Mouse (Mus musculus) forebrain, embryonic 12.5 days (tissue): ENCODE data around the gene Yipf2. TPM values are rescaled to one million over a fixed set of nuclear protein-coding genes. Genes with fewer than 3 reads are reported as not detected.

Experiments
- ATAC-seq: fragments of 200-750 bp; cut with Nextera tagmentation; 2 replicates; pipeline ENCODE4 v1.8.0; 2017; ENCODE audit warnings: moderate TSS enrichment; ENCODE audit not compliant: low FRiP score
- H3K27ac ChIP-seq: fragments of 300-500 bp; sonication (generic); 2 replicates; pipeline ENCODE4 v1.5.1; 2016; ENCODE audit warnings: mild to moderate bottlenecking
- H3K27me3 ChIP-seq: fragments of 300-500 bp; sonication (generic); 2 replicates; pipeline ENCODE4 v1.6.1; 2016; ENCODE audit warnings: mild to moderate bottlenecking
- H3K36me3 ChIP-seq: fragments of 300-500 bp; sonication (generic); replicated peaks from 2 replicates; pipeline ENCODE4 v1.6.1; 2016; ENCODE audit warnings: mild to moderate bottlenecking
- H3K4me1 ChIP-seq: fragments of 300-500 bp; sonication (generic); 2 replicates; pipeline ENCODE4 v1.6.1; 2016
- H3K4me2 ChIP-seq: fragments of 300-500 bp; sonication (generic); 2 replicates; pipeline ENCODE4 v1.6.1; 2016; ENCODE audit warnings: mild to moderate bottlenecking, moderate library complexity
- H3K4me3 ChIP-seq: fragments of 300-500 bp; sonication (generic); replicated peaks from 2 replicates; pipeline ENCODE4 v1.5.1; 2016; ENCODE audit warnings: mild to moderate bottlenecking
- H3K9ac ChIP-seq: fragments of 300-500 bp; sonication (generic); 2 replicates; pipeline ENCODE4 v1.6.1; 2016; ENCODE audit warnings: mild to moderate bottlenecking
- H3K9me3 ChIP-seq: fragments of 300-500 bp; sonication (generic); 2 replicates; pipeline ENCODE4 v1.6.1; 2016
- WGBS: fragments of 180-500 bp; shearing (Covaris S2); methylation state at CpG from one replicate; pipeline ENCODE4 v1.1.7; 2016; 5-methylcytosine and 5-hydroxymethylcytosine counted together
- polyA plus RNA-seq: library from polyadenylated mRNA; unstranded; fragments of >200 nt; fragmentation: Nextera tagmentation; extraction: Ambion mirVana; gene quantifications from 2 replicates; pipeline ENCODE4 v1.2.1, GENCODE M21; 2016

Yipf2 gene
- polyA plus RNA-seq, 1 experiment from 2014 or later: 17.3 TPM

- Histone ChIP-seq H3K27ac (peak overlapping the region; percentile 91), H3K4me1 (peaks cover 38% of the 10 kb centered on the region), H3K9me3 (no peaks in the 10 kb centered on the region), H3K4me3 (peak overlapping the region; percentile 100), H3K36me3 (peaks cover 34% of the 10 kb centered on the region), H3K27me3 (no peaks in the 10 kb centered on the region), H3K9ac (peak overlapping the region; percentile 93), H3K4me2 (peak overlapping the region; percentile 98)
- ATAC-seq: peak; percentile 66
- WGBS: 2% methylated on average over 60 of the region's 69 CpGs
Measured at GRCm38 (mm10) chr9:21593122-21593721, 594 bp upstream of the Yipf2 start.

GRCm38 (mm10) chr9:21591831-21592702 lies 561 bp downstream of the Yipf2 start:
- Histone ChIP-seq H3K4me1 (peaks cover 38% of the 10 kb centered on the region), H3K36me3 (peaks cover 46% of the 10 kb centered on the region), H3K4me3 (peak overlapping the region; percentile 100), H3K9ac (peak overlapping the region; percentile 62), H3K9me3 (no peaks in the 10 kb centered on the region), H3K4me2 (peak overlapping the region; percentile 98), H3K27me3 (no peaks in the 10 kb centered on the region), H3K27ac (peak overlapping the region; percentile 59)
- 24% methylated on average over 17 of the region's 17 CpGs for WGBS
- no peak; the same call in 1 of the 2 replicates for ATAC-seq

GRCm38 (mm10) chr9:21591127-21591830 lies 1.3 kb downstream of the Yipf2 start:
- Histone ChIP-seq H3K4me1 (peaks cover 38% of the 10 kb centered on the region), H3K27me3 (no peaks in the 10 kb centered on the region), H3K9ac (no peak overlapping the region), H3K4me2 (peak overlapping the region; percentile 98), H3K4me3 (no peak overlapping the region), H3K27ac (no peak overlapping the region), H3K9me3 (no peaks in the 10 kb centered on the region), H3K36me3 (peaks cover 53% of the 10 kb centered on the region)
- WGBS: 85% methylated on average over 6 of the region's 6 CpGs
- no peak for ATAC-seq

- Histone ChIP-seq H3K4me1 (peaks cover 28% of the 10 kb centered on the region), H3K4me3 (no peak overlapping the region), H3K4me2 (no peak overlapping the region), H3K27ac (no peak overlapping the region), H3K36me3 (peaks cover 60% of the 10 kb centered on the region), H3K27me3 (no peaks in the 10 kb centered on the region), H3K9me3 (no peaks in the 10 kb centered on the region), H3K9ac (no peak overlapping the region)
- no peak for ATAC-seq
- WGBS: 95% methylated on average over 5 of the region's 5 CpGs
Measured at GRCm38 (mm10) chr9:21589538-21589937, 3.1 kb downstream of the Yipf2 start.

DNA sequence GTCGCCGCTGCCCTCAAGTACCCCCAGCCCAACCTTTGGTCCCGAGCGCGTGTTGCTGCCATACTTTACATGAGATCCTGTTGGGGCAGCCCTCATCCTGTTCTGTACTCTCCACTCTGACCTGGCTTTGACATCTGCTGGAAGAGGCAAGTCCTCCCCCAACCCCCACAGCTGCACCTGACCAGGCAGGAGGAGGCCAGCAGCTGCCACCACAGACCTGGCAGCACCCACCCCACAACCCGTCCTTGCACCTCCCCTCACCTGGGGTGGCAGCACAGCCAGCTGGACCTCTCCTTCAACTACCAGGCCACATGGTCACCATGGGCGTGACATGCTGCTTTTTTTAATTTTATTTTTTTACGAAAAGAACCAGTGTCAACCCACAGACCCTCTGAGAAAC lies 4.3 kb downstream of the Yipf2 start:
- H3K4me2 ChIP-seq: no peak overlapping the region
- H3K36me3 ChIP-seq: peaks cover 69% of the 10 kb centered on the region
- no peak overlapping the region for H3K9ac ChIP-seq
- no peaks in the 10 kb centered on the region for H3K9me3 ChIP-seq
- H3K4me1 ChIP-seq: peaks cover 16% of the 10 kb centered on the region
- H3K27ac ChIP-seq: no peak overlapping the region
- ATAC-seq: no peak
- H3K27me3 ChIP-seq: no peaks in the 10 kb centered on the region
- H3K4me3 ChIP-seq: no peak overlapping the region
- WGBS: 95% methylated on average over 8 of the region's 8 CpGs

- Histone ChIP-seq H3K9ac (no peak overlapping the region), H3K27ac (no peak overlapping the region), H3K36me3 (peaks cover 75% of the 10 kb centered on the region), H3K27me3 (no peaks in the 10 kb centered on the region), H3K9me3 (no peaks in the 10 kb centered on the region), H3K4me1 (peaks cover 14% of the 10 kb centered on the region), H3K4me3 (no peak overlapping the region), H3K4me2 (no peak overlapping the region)
- WGBS: 91% methylated on average over 23 of the region's 23 CpGs
- ATAC-seq: no peak
Measured at GRCm38 (mm10) chr9:21587678-21588349, 4.8 kb downstream of the Yipf2 start.

GRCm38 (mm10) chr9:21585401-21585800 lies 7.2 kb downstream of the Yipf2 start:
- Histone ChIP-seq H3K9me3 (no peaks in the 10 kb centered on the region), H3K4me2 (no peak overlapping the region), H3K4me1 (no peaks in the 10 kb centered on the region), H3K4me3 (no peak overlapping the region), H3K27me3 (no peaks in the 10 kb centered on the region), H3K36me3 (peaks cover 93% of the 10 kb centered on the region), H3K9ac (no peak overlapping the region), H3K27ac (no peak overlapping the region)
- 79% methylated on average over 1 of the region's 1 CpGs for WGBS
- ATAC-seq: no peak

DNA sequence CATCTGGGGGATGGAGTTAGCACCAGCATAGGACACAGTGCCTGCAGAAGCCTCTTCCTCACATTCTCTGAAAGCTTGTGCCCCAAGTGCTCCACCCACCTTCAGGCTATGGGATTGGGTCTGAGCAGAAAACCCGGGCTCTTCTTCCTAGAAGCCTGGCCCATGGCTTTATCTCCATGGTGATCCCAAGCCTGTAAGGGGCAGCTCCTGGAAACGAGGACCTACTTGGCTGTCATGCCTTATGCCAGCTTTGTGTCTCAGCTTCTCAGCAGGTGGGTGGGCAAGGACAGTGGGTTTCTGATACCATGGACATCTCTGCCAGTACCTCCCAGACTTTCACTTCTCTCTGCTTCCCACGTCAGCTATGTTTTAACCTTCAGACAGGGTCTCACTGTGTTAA lies 14.4 kb downstream of the Yipf2 start:
- Histone ChIP-seq H3K4me2 (no peak overlapping the region), H3K4me1 (peaks cover 10% of the 10 kb centered on the region), H3K9me3 (no peaks in the 10 kb centered on the region), H3K36me3 (peaks cover 92% of the 10 kb centered on the region), H3K27ac (no peak overlapping the region), H3K27me3 (no peaks in the 10 kb centered on the region), H3K4me3 (no peak overlapping the region), H3K9ac (no peak overlapping the region)
- WGBS: 80% methylated on average over 3 of the region's 3 CpGs
- no peak for ATAC-seq

GRCm38 (mm10) chr9:21576286-21576685 lies 16.3 kb downstream of the Yipf2 start:
- H3K9me3 ChIP-seq: no peaks in the 10 kb centered on the region
- no peak overlapping the region for H3K4me3 ChIP-seq
- ATAC-seq: no peak
- H3K36me3 ChIP-seq: peaks cover 93% of the 10 kb centered on the region
- 82% methylated on average over 1 of the region's 1 CpGs for WGBS
- no peak overlapping the region for H3K4me2 ChIP-seq
- H3K27ac ChIP-seq: 0 out of 2 replicates have a peak overlapping the region, but pooled peaks have one; percentile 5
- H3K27me3 ChIP-seq: no peaks in the 10 kb centered on the region
- no peak overlapping the region for H3K9ac ChIP-seq
- peaks cover 10% of the 10 kb centered on the region for H3K4me1 ChIP-seq

- H3K9ac ChIP-seq: no peak overlapping the region
- no peaks in the 10 kb centered on the region for H3K27me3 ChIP-seq
- H3K9me3 ChIP-seq: no peaks in the 10 kb centered on the region
- H3K4me2 ChIP-seq: no peak overlapping the region
- no peak overlapping the region for H3K4me3 ChIP-seq
- 97% methylated on average over 10 of the region's 10 CpGs for WGBS
- no peak for ATAC-seq
- H3K27ac ChIP-seq: no peak overlapping the region
- peaks cover 92% of the 10 kb centered on the region for H3K36me3 ChIP-seq
- H3K4me1 ChIP-seq: peaks cover 10% of the 10 kb centered on the region
Measured at GRCm38 (mm10) chr9:21575253-21575652, 17.4 kb downstream of the Yipf2 start.

DNA sequence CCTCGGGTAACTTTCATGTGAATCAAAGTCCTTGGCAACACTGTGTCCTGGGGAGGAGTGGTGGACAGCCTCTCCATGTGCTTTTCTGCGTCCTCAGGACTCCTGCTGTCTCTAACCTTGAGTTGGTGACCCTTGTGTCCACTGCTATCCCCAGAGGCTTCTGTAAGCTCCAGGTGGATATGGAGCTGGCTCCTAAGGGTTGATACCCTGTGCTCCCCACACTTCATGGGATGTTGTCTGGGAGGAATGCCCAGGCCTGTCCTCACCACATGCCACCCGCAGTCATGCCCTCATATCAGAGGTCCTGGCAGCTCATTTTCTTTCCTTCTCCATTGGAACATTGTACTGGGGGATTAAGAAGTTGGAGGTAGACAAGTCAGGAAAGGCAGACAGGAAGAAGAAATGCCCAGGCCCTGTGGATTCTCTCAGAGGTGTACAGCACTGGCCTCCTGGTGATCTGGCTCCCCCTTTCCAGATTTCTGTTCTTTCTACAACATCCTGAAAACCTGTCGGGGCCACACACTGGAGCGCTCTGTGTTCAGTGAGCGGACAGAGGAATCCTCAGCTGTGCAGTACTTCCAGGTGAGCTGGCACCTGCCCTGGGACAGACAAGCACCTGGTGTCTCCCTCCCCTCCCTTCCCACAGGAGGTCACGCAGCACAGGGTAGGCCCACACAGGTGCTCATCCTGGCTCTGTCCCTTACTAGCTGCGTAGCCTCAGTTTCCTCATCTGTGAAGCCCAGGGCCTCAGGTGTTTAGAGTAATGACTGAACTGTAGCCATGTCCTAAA lies 18.4 kb downstream of the Yipf2 start:
- H3K27ac ChIP-seq: no peak overlapping the region
- no peak overlapping the region for H3K9ac ChIP-seq
- H3K9me3 ChIP-seq: no peaks in the 10 kb centered on the region
- ATAC-seq: no peak
- H3K27me3 ChIP-seq: no peaks in the 10 kb centered on the region
- no peak overlapping the region for H3K4me3 ChIP-seq
- no peak overlapping the region for H3K4me2 ChIP-seq
- peaks cover 92% of the 10 kb centered on the region for H3K36me3 ChIP-seq
- peaks cover 10% of the 10 kb centered on the region for H3K4me1 ChIP-seq
- WGBS: 96% methylated on average over 8 of the region's 8 CpGs
